Mouse (Mus musculus): ENCODE data around the gene Chmp2a. TPM values are rescaled to one million over a fixed set of nuclear protein-coding genes. Genes with fewer than 3 reads are reported as not detected.
A peak's percentile ranks its signal among the peaks of the same experiment; 100 is the strongest.

Gene Chmp2a
- total RNA-seq, 1 experiment from 2014 or later = 173 TPM

DNA sequence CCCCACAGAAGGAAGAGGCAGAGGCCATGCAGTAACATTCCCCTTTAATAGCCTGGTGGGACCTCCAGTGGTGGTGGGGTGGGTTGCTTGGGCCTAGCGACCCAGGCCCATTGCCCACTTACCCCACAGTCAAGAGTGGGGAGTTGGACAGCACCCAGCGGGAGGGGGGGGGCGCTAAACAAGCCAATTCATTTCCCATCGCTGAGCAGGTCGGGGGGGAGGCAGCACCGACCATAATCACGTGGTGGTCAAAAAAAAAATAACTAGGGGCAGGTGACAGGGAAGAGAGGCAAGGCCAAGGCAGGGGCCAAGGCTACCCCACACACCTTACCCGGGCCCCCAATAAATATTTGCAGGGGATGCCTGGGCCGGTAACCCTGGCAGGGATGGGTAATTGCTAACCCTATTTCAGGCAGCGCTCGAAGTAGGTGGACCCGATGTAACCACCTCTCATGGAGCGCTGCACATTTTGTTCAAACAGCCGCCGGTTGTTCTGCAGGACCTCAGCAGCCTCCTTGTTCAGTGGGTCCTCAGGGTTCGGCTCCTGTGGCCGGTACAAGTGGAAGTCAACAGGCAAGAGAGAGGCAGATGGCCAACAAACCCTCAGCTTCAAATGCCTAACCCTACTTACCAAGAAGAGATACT lies 726 bp upstream of the Chmp2a start:
- no peak for DNase-seq

DNA sequence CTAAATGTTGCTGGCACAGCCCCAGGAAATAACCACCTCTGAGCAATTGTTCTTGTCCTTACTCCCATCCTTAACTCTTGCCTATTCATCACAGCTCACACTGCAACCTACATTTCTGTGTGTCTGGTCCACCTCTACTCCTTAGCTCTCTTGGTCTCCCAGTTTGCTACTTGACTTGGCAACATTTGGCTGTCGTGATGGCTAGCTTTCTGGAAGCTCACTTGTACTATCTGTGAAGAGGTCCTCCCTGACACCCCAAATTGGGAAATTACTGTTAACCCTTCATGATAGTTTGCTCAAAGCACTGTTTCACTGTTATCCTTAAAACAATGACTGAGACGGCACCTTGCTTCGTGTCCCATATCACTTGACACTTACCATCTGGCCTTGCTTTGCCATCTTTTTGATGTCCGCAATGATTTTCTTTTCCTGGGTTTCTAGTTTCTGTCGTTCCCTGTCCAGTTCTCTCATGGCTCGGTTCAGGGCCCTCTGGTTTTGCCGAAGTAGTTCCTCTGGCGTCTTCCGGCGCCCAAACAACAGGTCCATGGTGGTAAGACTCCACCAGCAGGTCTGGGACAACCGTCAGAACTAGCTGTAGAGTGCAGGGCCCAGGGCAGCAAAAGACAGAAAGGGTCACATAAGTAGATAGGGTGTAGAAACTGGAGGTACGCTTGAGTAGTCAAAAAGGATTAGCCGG lies 1.0 kb downstream of the Chmp2a start:
- no peak for DNase-seq

DNA sequence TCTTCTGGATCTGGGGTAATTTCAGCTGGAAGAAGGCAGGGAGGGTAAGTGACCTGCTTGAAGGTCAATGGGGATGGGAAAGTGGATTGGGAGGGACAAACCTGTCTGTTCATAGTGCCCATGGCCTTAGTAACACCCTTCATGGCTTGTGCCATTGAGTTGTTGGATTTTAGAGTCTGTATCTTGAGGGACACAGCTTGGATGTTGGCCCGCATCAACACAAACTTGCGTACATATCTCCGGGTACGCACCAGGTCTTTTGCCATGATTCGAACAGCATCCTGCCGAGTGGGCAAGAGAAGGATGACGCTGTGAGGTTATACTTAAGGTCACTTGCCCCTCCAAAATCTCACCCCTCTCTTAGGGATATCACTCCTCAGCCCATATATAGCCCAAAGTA lies 2.1 kb downstream of the Chmp2a start:
- DNase-seq = no peak

DNA sequence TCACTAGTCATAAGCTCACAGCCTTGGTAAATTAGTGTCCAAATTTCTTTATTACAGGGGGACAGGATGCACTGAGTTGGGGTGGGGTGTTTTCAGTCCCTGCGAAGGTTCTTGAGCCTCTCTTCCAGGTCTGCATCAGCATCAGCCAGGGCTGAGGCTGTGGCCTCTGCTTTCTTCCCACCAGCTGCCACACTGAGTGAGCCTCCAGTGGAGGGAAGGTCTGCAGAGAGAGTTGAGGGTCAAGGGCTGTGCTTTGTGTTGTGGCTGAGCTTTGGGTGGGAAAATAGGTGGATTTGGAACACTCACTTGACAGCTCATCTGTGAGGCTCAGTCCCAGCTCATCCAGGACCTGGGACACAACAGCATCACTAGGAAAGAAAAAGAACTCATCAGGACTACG lies 2.6 kb downstream of the Chmp2a start:
- no peak for DNase-seq

DNA sequence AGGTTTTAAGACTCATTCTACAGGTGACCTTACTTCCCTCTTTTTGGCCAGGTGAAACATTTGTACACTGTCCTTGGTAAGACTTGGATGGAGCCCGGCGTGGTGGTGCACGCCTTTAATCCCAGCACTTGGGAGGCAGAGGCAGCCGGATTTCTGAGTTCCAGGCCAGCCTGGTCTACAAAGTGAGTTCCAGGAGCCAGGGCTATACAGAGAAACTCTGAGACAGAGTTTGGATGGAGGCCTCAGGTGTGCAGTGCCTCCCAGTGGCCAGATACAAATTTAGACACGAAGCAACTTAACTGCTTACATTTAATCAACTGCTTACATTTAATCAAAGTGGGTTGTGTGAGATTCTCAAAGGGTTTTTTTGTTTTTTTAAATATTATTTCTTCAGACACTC lies 3.5 kb downstream of the Chmp2a start:
- DNase-seq = peak; percentile 57

DNA sequence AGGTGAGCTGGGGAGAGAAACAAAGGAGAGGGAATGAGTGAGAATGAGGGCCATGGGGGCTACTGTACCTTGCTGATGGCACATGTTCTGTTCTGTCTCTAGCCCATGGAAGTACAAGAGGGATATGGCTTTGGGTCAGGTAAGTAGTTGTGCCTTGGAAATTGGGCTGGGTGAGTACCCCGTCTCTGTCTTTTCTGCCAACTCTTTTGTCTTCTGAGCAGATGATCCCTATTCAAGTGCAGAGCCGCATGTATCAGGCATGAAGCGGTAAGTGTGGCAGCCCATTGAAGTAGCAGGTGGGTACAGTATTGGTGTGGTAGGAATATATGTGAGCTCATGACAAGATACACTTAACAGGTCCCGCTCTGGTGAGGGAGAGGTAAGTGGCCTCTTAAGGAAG lies 5.6 kb downstream of the Chmp2a start:
- no peak for DNase-seq

DNA sequence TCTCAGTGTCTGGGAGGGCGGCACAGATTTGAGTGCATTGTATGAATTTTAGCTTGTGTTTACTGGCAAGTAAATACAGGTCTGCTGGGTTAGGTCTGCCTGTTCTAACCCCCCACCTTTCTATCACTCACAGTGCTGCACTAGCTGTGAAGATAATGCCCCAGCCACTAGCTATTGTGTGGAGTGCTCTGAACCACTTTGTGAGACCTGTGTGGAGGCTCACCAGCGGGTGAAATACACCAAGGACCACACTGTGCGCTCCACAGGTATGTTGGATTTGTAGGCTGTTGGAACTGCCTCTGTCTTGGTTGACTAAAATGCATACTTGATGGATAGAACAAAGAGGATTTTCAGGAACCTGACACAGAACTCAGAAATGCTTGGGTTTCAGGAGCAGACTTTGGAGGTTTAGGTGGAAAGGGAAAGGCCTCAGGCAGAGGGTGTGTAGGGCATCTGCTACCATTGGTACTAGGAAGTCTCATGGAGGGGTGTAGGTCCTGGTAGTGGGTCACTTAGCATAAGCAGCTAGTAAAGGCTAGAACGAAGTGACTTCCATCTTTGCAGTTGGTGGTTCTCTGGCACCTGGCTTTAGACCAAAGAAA lies 9.0 kb downstream of the Chmp2a start:
- no peak for DNase-seq

DNA sequence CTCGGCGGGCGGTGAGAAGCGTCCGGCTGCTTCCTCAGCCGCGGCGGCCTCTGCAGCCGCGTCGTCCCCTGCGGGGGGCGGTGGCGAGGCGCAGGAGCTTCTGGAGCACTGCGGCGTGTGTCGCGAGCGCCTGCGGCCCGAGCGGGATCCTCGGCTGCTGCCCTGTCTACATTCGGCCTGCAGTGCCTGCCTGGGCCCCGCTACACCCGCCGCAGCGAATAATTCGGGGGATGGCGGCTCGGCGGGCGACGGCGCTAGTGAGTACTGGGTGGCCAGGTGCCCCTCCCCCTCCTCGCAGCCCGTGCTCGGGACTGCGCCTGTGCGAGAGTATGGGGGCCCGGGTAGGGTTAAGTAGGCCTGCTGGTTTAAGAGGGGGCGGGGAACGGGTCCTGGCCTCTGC lies 9.8 kb downstream of the Chmp2a start:
- DNase-seq = peak; percentile 91

DNA sequence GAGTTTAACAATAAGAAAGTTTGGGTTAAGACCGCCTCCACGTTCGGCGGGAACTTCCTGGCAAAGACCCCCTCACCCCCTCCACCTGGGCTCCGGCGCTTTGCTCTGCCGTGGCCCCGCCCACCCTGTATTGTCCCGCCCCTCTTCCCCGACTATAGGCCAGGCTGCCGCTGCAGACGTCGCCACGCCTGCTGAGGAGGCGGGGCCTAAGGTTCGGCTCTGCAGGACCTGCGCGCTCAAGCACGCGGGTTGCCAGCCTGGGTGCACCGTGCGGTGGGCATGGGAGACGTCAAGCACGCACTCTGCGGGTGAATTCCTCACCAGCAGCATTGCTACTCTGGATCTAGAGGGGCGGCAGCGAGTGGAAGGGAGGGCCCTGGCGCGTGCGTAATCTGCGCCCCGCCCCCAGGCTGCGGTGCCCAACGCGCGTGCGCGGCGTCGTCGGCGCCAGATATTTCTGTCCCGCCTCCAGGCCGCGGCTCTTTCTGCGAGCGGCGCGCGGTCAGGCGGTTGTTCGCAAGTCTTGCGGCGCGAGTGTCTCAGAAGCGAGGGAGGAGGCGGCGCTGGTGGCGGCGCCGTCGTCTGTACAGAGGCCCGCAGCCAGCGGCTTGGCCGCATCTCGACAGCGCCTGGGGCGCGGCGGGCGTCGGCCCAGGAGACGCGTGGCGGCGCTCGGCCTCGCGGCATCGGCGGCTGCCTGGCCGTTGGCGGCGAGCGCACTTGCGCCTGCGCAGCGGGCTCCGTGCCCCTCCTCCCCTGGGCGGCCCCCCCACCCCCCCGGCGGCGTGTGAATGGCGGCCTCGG lies 10.5 kb downstream of the Chmp2a start:
- peak; percentile 94 for DNase-seq

DNA sequence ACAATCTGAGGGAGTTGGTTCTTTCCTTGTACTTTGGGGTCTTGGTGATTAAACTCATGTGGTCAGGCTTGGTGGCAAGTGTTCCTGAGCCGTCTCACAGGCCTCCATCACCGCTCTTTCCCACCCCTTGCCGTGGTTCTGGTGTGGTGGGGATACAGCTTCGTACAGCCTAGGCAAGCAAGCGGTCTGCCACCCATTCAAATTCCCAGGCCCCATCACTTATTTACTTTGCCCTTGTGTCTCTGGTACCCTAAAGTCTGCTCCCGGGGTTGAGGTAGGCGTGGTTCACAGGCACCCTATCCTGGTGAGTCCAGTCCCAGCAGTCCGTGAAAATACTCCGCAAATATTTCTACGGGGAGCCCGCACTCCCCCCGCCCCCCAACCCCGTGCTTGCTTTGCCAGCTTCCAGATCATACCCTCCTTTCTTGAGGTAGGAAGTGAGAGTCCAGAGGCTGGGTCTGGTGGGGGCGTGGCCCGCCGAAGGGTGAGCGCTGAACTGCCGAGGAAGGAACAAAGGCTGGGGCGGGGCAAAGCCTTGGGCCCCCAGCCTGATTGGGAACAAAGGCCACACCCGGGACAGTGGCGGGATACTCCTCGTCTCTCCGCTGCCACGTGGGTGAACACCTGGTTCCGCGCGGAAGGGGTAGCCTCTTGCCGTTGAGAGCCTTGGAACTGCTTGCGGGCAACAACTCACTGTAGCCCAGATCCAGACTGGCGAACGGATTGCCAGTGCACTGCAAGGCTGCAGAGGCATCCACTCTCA lies 11.7 kb downstream of the Chmp2a start:
- peak; percentile 80 for DNase-seq

DNA sequence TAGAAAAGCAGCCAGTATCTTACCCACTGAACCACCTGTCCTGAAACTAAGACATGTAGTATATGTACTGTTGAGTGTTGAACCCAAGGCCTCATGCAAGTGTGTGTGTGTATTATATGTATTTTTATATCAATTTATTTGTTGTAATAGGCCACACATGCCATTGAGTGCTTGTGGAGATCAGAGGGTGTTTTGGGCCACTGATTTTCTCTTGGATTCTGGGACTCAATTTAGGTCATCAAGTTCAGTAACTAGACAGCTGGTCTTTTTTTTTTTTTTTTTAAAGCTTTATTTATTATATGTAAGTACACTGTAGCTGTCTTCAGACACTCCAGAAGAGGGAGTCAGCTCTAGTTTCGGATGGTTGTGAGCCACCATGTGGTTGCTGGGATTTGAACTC lies 19.4 kb downstream of the Chmp2a start:
- no peak for DNase-seq

DNA sequence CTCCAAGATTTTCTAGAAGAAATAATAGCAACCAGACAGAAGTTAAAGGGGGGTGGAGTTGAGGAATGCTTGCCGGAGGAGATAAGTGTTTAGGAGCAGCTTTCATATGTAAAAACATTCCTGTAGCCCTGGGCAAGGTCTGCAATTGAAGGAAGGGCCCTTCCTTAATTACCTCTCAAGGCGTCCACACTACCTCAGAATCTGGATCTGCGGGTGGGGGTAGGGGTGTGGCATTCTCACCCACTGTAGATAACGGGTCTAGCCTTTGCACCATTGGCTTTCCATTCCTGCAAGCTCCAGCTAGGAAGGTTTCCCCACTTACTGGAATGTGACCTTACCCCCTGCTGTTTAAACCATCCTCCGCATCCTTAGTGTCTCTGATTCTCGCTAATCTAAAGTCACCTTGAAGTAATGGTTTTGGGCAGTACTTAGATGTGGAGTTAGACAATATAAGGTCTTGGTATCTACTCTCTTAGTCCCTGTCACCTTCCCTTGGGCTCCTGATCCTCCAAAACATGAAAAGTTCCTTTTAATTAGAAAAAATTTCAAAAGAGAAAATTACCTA lies 20.2 kb downstream of the Chmp2a start:
- no peak for DNase-seq

DNA sequence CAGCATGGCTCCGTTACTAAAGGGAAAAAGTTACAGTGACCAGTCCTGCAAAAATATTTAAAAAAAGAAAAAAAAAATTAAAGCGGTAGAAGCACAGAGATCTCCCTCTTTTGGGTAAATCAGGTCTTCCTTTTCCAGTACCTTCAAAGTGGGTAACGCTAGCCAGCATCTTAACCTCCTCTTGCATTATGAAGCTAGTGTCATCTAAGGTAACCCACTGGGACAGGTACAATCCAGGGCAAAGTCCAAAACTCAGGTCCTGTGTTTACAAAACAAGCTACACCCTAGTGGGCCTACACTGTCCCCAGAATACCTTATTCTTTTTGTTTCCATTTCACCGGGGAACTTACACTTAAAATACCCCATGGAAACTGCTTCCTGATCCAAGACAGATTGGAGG lies 20.9 kb downstream of the Chmp2a start:
- DNase-seq = no peak

DNA sequence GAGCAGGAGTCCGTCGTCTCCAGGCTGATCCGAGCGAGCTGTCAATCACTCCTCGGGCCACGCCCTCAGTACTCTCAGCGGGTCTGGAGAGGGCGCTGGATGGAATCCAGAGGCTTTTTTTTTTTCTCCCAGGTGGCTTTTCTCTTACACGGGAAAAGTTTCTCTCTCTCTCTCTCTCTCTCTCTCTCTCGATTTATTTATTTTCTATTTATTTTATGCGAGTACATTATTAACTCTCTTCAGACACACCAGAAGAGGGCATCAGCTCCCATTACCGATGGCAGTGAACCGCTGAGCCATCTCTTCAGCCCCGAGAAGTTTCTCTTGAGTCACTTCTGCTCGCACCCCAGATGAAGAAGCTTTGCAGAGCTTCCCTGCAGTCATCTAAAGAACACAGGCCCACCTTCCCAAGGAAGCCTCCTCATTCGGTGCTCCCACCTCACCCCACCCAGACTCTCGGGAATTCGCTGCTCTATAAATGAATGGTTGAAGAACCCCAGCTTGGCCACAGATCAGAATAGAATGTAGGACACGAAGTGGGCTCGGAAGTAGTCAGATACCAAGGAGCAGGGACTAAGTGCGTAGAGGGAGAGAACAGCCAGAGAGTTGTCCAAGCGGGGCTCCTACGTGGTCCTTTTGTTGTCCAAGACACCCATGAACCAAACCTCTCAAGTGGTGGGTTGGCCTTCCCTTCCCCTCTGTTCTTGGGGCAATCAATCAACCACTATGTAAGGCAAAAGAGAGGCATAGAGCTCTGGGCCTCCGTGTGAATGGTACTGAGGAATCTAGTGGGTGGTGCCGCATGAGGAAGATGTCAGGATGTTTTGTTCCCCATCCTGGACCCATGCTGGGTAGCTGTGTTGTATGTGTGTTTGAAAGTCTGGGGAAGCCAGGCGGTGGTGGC lies 24.4 kb downstream of the Chmp2a start, which contains the start of gene Zbtb45:
TSS of gene Zbtb45 (minus strand) at position 30 of the 904 bp plus-strand sequence.
- DNase-seq = no peak

DNA sequence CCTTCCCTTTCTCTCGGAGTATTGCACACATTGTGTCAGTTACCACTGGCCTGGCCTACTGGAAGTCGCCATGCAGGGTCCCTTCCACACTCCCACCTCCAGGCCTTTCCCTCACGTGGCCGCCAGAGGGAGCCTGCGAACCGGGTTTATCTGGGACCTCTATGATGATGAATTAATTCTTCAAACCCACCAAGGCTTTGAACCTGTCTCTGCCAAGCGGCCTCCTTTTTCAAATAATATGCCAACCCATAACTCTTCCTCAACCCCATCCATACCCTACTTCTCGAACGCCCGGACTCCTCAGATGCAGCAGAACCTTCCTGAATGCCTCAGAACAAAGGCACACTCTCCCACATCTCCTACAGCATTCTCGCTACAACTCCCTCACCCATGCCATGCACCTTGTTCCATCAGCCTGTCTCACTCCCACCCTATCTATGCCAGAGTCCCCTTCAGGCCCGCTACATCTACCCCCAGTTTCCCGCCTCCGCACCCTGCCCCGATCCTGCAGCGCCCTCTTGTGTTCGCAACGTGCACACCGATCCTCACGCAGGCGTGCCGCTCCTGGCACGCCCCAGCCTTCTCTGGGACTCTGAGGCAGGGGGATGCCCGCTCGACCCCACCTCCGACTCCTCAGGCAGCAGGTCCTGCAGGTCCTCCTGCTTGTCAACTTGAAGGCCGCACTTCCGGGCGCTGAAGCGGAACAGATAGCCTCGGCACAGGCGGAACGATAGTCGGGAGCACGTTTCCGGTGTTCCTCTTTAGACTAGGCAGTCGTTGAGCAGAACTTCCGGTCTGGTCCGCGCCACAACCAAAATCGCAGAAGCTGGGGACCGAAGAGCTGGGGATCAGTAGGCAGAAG lies 25.2 kb downstream of the Chmp2a start:
- peak; percentile 95 for DNase-seq

DNA sequence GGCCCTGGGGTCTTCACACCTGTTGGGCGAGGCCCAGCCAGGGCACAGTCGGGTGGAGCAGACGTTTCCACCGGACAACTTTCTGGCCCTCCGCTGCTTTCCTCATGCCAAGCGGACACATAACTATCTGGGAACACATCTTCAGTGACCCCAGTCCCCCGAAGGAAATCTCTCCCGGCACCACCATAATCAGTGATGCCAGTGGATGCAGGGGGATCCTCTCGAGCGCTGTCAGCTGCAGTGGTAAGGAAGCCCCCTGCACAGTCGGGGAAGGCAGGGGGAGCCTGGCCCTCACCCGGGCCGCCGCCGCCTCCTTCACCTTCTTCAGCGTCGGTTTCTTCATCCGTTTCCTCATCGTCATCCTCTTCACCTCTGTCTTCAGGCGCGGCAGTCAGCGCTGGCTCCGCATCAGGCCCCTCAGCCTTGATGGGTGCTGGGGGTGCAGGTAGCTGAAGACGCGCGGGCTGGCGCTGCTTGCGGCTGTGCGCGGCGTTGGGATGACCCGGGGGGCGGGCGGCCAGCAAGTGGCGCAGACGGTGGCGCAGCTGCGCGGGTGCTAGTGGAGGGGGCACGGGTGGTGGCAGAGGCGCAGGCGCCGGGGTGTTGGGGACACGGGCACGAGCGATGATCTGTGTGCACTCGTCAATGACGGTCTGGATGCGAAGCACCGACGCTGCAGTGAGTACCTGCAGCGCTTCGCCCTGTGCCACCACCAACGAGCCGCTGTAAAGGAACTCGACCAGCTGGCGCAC lies 27.1 kb downstream of the Chmp2a start:
- DNase-seq = no peak

DNA sequence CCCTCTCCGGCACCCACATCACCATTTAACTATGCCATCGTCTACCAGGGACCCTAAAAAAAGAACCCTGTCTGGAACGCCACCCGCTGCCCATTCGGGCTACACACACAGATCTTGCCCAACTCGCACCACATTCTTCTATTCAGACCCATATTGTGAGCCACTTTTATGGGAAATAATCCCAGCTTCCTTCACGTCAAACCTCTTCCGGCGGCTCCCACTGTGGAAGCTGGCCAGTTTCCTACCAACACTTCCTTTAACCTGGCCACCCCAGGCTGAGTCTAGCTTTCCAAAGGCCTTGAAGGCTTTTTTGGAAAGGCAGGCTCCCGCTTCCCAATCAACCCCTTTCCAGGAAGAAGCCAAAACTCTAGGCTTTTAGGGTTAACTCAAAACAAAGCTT lies 28.1 kb downstream of the Chmp2a start:
- DNase-seq = no peak

DNA sequence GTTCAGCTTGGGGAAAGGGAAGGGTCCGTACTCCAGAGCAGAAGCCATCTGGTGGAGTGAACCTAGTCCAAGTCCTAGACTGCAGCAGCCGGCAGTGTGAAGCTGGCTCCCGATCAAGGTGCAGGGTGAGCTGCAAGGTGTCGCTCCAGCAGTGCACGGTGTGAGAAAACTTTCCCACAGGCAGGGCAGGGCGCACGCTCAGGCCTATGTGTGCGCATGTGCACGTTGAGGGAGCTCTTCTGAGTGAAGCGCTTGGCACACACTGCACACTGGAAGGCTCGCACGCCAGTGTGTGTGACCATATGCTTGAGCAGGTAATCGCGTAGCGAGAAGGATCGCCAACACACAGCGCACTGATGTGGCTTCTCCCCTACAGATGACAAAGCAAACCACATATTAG lies 28.6 kb downstream of the Chmp2a start:
- no peak for DNase-seq

DNA sequence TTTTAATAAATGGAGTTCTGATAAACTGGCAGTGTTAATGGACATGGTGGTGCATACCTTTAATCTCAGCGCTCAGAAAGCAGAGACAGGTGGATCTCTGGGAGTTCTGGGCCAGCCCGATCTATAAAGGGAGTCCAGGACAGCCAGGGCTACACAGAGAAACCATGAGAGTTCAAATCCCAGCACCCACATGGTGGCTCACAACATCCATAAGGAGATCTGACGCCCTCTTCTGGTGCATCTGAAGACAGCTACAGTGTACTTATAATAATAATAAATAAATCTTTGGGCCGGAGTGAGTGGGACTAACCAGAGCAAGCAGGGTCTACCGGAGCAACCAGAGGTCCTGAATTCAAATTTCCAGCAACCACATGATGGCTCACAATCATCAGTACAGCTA lies 31.2 kb downstream of the Chmp2a start:
- no peak for DNase-seq
